Mouse (Mus musculus) brown adipose tissue, adult 24 weeks (tissue): ENCODE data around the gene Tmem204. TPM values are rescaled to one million over a fixed set of nuclear protein-coding genes. Genes with fewer than 3 reads are reported as not detected.
"Not testable (repeated sequence)": the region's sequence is repeated elsewhere in the genome, so short reads cannot be mapped to it uniquely, and the experiment has no call there.

Experiments
- H3K27ac ChIP-seq: fragments of 200-500 bp; replicated peaks from 2 replicates; pipeline ENCODE4 v1.5.1; 2012; ENCODE audit warnings: low read depth, mild to moderate bottlenecking, low read length
- H3K4me1 ChIP-seq: fragments of 200-500 bp; 2 replicates; pipeline ENCODE4 v1.6.1; 2012; ENCODE audit warnings: low read length, mixed read lengths; ENCODE audit not compliant: control insufficient read depth, insufficient read depth, insufficient read length
- H3K4me3 ChIP-seq: fragments of 200-500 bp; 2 replicates; pipeline ENCODE4 v1.5.1; 2012; ENCODE audit warnings: low read depth, mild to moderate bottlenecking, low read length, moderate library complexity; ENCODE audit not compliant: insufficient read depth
- polyA plus RNA-seq: library from polyadenylated mRNA; stranded (reverse); fragments of >200 nt; gene quantifications from 2 replicates; pipeline ENCODE4 v1.2.4, GENCODE M21; 2012; ENCODE audit not compliant: missing spikeins, insufficient read depth, insufficient read length

Tmem204 gene
- 13.1 and 22.6 TPM in 2 replicates for polyA plus RNA-seq

DNA sequence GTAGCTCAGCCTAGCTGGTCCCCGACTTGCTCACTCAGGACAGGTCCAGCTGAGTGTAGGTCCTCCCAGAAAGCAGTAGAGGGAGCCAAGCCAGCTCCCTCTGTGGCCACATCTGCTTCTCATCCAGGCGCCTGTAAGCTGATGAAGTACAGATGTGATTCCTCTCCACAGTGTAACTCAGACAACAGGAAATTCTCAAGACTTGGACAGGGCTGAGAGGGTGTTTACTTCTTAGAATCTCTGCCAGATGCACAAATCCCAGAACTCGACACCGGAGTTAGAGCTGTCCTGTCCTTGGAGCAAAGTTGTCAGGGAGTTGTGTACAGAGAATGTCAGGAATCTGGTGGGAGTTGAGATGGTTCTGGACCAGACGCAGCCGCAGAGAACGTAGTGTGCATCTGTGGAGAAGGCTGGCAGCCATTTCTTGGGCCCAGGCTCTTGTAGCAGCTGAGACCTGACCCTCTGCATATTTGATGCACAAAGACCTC lies at the start of gene Tmem204:
Gene Tmem204 (minus strand): TSS at position 148 of the 488 bp plus-strand sequence.
- peak within 1 kb of the TSS; percentile 83 for H3K27ac ChIP-seq
- 0 out of 2 replicates have a peak, but pooled peaks cover 2% of the 10 kb centered on the region for H3K4me1 ChIP-seq
- H3K4me3 ChIP-seq = no peak within 1 kb of the TSS

DNA sequence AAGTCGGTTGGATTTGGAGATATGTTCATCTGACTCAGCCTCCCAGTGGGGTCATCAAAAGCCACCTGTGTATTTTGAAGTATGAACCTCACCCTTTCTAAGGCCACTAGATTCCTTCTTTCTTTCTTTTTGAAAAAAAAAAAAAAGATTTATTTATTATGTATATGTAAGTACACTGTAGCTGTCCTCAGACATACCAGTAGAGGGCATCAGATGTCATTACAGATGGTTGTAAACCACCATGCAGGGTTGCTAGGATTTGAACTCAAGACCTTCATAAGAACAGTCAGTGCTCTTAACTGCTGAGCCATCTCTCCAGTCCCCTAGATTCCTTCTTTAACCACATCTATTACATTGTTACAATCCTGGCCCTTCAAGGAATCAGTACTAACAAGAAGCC lies 46.7 kb upstream of the Tmem204 start:
- H3K27ac ChIP-seq = no peak overlapping the region
- no peak overlapping the region for H3K4me3 ChIP-seq
- peaks cover 2% of the 10 kb centered on the region; the same call in 1 of the 2 replicates for H3K4me1 ChIP-seq

DNA sequence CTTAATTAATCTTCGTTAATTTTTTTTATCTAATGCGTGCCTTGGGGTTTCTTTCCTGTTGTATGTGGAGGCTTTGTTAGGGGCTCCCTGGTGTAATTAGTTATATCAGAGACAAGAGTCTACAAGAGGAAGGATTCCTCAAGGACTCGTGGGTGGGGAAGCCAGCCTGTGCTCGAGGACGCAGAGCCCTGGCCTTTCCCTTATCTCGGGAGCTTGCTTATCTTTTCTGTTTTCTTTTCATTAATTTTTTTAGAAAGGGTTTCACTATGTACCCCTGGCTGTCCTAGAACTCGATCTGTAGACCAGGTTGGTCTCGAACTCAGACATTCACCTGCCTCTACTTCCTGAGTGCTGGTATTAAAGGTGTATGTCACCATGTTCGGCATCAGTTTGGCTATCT lies 44.3 kb upstream of the Tmem204 start:
- Histone ChIP-seq H3K4me1 (no peaks in the 10 kb centered on the region), H3K27ac (no peak overlapping the region), H3K4me3 (no peak overlapping the region)

DNA sequence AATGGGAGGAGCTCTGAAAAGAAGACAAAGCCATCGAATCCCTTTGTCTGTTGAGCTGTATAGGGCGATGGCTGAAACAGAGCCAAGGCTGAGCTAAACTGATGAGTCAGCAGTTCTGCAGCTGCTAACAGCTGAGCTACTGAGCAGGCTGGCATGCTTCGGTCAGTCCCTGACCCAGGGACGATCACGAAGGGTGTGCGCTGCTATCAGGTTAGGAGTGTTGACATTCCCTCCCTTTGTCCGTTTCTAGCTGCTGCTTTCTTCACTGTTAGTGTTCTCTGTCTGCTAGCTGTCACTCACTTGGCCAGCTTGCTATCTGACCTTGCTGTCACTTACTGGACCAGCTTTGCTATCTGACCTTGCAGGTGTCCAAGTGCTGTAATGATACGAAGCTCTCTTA lies 43.7 kb upstream of the Tmem204 start:
- Histone ChIP-seq H3K4me1 (no peaks in the 10 kb centered on the region), H3K27ac (no peak overlapping the region), H3K4me3 (no peak overlapping the region)

DNA sequence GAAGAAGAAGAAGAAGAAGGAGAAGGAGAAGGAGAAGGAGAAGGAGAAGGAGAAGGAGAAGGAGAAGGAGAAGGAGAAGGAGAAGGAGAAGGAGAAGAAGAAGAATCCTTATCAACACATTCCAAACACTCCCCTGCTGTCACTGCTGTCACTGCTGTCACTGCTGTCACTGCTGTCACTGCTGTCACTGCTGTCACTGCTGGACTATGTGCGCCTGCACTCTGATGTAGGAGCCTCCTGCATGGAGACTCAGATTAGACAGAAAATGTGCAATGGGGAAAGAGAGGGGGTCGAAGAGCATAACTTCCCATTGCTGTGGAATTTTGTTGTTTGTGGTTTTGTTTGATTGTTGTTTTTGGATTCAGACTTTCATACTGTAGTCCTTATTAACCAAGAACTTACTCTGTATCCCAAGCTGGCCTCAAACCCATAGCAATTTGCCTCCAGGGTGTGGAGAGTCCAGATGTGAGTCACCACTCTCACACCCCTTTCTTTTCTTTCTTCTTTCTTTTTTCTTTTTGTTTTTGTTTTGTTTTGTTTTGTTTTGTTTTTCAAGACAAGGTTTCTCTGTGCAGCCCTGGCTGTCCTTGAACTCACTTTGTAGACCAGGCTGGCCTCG lies 42.2 kb upstream of the Tmem204 start:
- not testable (repeated sequence) for H3K4me1 ChIP-seq, H3K27ac ChIP-seq, H3K4me3 ChIP-seq

DNA sequence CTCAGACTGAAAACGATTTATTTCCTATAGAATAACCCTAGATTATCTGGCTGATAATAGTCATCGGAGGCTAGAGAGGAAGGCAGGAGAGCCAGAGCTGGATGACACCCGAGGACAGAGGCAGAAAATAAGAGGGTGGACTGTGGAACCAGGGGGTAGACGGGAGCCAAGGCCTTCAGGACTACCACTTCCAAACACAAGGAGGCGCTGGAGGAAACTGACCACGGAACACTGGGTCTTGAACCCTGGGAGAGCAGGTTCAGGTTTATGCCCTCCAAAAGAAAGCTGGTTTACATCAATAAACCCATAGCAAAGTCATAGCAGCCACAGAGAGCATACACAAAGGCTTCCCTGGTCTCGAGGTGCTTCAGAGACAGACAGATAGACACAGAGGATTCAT lies 40.6 kb upstream of the Tmem204 start:
- Histone ChIP-seq H3K4me3 (no peak overlapping the region), H3K4me1 (no peaks in the 10 kb centered on the region), H3K27ac (no peak overlapping the region)

DNA sequence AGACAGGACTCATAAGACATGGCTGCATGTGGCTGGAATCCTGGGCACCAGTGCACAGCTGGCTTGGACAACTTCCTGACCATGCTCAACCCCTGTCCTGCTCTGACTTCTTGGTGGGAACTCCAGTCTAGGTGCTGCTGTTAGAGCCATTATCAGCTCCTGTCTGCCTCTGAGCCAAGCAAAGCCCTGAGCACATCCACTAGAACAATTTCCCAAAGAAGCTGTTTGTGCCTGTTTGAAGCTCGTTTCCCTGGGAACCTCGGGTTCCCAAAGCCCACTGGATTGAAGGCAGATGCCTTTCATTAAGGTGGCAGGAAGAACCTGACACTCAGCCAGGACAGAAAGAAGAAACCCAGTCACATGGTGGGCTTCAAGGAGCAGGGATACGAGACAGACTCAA lies 37.0 kb upstream of the Tmem204 start, which contains the start of gene Ptx4:
Gene Ptx4 (plus strand): TSS at position 355 of the 400 bp plus-strand sequence.
- Histone ChIP-seq H3K4me3 (no peak within 1 kb of the TSS), H3K27ac (no peak within 1 kb of the TSS), H3K4me1 (no peaks in the 10 kb centered on the region)

DNA sequence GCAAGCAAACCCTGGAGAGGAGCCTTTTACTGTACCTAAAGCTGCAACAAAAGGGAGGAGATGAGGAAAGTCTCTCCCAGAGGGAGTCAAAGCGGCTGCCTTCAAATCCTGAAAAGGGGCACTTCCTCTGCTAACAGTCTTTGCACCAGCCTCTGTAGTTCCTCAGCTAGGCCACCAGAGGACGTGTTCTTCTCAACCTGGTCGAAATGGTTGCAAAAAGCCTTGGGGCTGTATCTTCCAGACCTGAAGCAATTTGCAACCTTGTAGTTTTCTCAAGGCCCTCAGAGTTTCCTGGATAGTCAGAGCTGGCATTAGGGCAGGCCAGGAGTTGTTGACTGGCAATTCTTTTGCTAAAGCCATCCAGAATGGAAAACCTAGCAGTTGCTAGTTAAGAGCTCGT lies 33.9 kb upstream of the Tmem204 start:
- no peak overlapping the region for H3K4me3 ChIP-seq
- 0 out of 2 replicates have a peak, but pooled peaks cover 5% of the 10 kb centered on the region for H3K4me1 ChIP-seq
- H3K27ac ChIP-seq = no peak overlapping the region

DNA sequence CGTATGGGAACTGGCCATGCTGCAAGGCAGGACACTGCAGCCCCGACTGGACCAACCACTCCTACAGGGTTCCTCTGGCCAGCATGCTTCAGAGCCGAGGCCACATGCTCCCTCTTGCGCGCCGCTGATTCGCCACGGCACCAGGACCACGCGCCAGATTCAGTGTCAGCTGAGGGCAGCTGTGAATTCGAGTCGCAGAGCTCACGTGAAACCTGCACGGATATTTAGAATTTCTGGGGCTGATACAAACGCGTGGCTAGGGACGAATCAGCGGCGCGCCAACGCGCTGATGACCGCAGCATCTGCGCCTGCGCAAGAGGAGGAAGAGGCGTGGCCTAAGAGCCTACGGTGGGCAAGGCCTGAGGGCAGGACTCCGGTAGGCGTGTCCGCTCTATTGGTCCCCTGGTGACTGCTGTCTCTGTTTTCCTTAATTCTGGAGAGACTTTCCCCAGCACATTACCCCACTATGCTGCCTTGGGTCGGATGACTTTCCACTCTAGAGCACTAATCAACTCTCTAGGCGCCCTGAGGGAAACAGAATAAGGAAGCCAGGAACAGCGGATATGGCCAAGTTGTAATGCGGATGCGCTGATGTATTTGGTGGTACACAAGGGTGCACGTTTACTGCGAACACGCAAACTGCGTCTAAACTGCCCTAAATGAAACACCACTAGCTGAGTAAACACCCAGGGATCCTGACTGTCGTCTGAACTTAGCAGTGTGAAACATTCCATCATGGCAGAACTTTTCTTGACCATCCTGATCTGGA lies 32.5 kb upstream of the Tmem204 start, which contains the start of gene Telo2:
Gene Telo2 (minus strand): TSS at position 304 of the 769 bp plus-strand sequence.
- peak within 1 kb of the TSS; percentile 62 for H3K4me3 ChIP-seq
- H3K27ac ChIP-seq = peak within 1 kb of the TSS; percentile 95
- 0 out of 2 replicates have a peak, but pooled peaks cover 5% of the 10 kb centered on the region for H3K4me1 ChIP-seq

DNA sequence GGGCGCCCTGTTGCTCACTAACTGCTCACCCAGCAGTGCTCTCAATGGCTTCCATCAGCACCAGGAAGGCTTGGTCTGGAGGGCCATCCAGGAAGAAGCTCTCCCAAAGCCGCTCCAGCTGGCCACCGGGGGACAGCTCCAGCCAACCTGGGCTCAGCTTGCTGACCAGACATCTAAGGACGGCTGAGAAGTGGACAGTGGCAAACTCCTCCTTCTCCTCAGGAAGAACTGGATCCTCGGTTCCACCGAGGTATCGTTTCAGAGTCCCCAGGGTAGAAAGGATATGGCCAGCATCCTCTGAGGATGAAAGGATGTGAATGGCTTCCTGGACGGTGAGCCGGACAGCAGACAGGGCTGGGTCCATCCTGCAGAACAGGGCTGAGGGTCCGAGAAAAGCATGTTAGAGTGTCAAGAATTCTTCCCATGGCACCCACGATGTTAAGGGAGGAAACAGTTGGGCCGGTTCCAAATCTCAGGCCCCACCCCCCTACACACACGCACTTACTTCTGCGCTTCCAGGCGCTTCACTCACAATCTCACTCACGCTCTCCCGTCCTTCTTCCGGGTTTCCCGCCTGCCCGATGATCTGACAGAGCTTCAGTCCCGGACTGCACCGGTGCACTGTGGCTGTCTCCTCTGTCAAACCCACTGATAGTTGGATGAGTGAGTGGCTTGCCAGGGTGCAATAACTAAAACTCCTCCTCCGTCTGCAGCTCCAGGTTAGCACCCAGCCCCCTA lies 31.7 kb upstream of the Tmem204 start:
- Histone ChIP-seq H3K4me1 (0 out of 2 replicates have a peak, but pooled peaks cover 5% of the 10 kb centered on the region), H3K27ac (peak overlapping the region; percentile 95)

DNA sequence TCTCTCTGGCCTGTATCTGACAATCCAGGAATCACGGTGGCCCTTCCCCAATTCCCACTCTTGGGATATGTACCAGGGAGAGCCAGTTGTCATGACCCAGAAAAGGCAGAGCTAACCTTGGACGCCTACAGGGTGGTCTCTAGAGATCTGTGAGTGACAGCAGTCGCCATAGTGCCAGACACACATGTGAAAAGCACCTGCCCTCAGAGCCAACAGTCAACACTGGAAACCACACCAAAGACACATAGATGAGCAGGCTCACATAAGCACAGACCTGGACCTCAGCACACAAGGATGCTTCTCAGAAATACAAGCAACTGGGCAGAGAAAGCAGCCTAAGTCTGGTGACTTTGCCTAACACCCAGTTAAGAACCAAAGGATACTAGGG lies 29.0 kb upstream of the Tmem204 start:
- 0 out of 2 replicates have a peak, but pooled peaks cover 5% of the 10 kb centered on the region for H3K4me1 ChIP-seq
- H3K27ac ChIP-seq = peak overlapping the region; percentile 43
- H3K4me3 ChIP-seq = no peak overlapping the region

More for the DNA sequence above, 31.7 kb upstream of the Tmem204 start:
- peak overlapping the region; percentile 62 for H3K4me3 ChIP-seq

DNA sequence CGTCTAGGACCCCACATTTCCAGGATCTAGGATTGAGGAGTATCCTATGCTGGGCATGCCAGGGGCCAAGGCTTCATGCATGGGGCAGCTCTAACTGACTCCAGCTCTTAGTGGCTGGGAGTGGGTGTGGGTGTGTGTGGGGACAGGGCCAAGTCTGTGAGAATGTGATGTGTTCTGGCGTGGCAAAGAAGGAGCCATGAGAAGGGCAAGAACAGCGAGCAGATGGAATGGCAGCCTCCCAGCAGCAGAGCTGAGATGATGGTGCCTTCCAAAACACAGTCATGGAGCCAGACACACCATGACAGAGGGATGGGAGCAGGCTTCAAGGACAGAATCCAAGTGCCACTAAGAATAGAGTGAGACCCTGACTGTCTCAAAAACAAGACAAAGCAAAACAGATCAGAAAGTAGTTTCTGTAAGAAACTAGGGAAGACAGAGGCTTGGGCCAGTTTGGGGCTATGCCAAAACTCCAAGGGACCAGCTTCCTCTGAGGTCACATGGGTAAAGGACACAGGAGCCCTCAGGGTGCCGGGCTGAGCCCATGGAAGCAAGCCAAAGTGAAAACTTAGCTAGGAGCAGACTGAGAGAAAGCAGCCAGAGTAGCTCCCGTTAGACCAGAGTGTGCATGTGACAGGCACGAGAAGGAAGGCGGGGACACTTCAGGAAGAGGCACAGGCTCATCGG lies 28.5 kb upstream of the Tmem204 start:
- Histone ChIP-seq H3K27ac (peak overlapping the region; percentile 43), H3K4me1 (0 out of 2 replicates have a peak, but pooled peaks cover 5% of the 10 kb centered on the region), H3K4me3 (no peak overlapping the region)

DNA sequence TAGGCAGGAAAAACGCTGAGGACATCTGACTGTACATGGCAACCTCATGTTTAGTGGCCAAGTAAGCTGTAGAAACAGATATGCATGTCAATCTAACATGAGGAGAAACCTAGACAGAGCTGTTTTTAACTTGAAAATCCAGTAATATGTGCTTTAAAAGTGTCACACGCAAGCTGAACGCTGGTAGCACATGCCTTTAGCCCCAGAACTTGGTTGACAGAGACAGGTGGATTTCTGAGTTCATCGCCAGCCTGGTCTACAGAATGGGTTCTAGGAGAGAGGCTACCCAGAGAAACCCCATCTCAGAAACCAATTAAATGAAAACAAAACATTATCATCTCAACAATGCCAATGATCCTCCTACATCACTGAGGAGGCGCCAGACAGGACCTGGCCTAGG lies 27.8 kb upstream of the Tmem204 start:
- no peak overlapping the region for H3K4me3 ChIP-seq
- H3K4me1 ChIP-seq = 0 out of 2 replicates have a peak, but pooled peaks cover 5% of the 10 kb centered on the region
- H3K27ac ChIP-seq = no peak overlapping the region

DNA sequence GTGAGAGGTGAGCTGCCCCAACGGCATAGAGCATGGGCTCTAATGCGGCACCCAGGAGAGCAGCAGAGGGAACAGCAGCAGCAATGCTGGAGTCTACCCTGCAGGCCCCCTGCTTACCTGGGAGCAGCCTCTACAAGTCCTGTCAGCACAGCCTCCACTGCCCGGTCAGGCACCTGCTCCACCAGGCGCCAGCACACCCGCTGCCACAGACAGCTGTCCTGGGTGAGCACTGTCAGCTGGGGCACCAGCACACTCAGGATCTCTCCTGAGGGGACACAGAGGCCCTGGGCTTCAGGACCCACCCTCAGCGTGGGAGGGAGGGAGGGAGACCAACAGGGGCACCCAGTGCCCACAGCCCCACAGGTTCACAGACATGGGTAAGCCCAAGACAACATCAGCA lies 27.2 kb upstream of the Tmem204 start:
- Histone ChIP-seq H3K4me1 (0 out of 2 replicates have a peak, but pooled peaks cover 5% of the 10 kb centered on the region), H3K4me3 (no peak overlapping the region), H3K27ac (no peak overlapping the region)
